Mouse (Mus musculus): ENCODE measurements around the gene Dapl1.

Gene Dapl1

DNA sequence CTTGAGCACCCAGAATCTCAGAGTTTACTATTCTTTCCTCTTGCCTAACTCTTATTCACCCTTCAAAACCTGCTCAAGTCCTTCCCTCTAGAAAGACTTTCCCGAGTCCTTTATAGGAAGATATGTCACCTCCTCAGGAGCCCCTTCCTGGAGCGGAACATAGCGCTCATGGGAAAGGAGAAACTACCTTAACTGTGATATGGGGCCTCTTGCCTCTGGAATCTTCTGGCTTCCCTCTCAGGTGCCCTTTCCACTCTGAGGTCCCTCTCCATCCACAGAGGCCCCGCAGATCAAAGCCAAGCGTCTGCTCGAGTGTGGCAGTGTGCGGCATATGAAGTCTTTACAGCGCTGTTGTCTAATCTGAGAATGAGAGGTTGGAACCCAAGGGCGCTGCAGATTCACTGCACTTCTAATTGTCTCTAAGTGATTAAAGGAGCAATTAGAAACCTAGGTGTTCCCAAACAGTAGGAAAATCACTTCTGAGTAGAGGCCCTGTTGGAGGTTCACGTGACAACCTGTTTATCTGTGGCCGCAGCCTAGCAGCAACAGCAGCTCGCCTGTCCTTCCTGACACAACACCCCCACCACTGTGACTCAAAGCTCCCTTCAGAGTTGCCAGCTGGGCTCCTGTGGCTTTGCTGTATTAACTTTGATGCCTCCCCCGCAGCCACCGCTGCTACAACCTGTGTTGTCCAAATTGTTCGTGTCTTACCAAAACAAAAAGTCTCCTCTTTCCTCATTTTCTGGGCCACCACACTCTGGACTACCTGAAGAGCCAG, 49.7 kb downstream of the Dapl1 start:
- in situ Hi-C loops (cut with MboI, MseI): no loop called here

DNA sequence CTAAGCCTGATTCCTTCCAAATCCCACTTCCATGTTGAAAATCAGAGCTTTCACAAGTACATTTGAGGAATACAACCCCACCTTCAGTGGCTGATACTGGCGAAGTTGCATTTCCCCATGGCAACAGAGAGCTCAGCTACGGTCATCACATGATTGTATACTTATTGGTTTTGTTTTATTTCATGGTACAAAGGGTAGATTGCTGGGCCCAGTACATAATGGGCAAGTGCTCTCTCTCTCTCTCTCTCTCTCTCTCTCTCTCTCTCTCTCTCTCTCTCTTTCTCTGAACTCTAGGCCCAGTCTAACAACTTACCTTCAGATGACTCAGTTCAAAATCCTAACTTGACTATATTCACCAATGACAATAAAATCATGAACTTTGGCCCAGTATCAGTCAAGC, 52.5 kb downstream of the Dapl1 start:
- in situ Hi-C loops (cut with MboI, MseI): no loop called here

DNA sequence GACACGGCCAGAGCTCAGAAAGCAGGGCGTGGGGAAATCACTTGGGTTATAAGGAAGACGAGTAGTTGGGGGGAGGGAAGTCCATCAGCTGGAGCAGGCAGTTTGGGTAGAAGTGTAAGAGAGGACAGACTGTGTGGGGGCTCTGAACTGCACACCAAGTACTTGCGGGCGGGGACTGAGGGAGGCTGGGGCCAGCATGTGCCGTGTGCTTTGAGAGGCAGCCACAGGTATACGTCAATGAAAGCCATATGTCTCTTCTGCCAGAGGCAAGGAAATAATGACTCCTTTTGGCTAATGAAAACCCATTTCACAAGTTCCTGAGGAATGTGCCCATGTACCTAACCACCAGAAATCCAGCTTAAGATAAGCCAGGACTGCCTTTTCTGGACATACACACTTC, 53.6 kb downstream of the Dapl1 start:
- in situ Hi-C loops (cut with MboI, MseI): no loop called here

DNA sequence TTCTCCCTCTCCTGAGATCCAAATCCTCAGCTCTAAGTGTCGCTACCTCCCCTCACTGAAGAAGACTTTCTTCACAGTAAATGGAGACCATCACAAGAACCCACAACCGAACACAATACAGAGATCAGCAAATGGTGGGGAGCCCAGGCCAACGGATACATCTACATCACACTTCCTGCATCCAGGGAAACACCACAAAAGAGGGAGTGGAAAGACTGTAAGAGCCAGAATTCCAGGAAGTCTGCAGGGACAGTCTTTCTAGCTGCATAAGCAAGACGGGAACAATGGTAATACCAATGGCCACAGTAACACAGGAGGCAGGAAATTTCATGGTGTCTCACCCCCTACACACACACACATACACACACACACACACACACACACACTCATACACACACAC, 55.3 kb downstream of the Dapl1 start:
- in situ Hi-C loops (cut with MboI, MseI): no loop called here

DNA sequence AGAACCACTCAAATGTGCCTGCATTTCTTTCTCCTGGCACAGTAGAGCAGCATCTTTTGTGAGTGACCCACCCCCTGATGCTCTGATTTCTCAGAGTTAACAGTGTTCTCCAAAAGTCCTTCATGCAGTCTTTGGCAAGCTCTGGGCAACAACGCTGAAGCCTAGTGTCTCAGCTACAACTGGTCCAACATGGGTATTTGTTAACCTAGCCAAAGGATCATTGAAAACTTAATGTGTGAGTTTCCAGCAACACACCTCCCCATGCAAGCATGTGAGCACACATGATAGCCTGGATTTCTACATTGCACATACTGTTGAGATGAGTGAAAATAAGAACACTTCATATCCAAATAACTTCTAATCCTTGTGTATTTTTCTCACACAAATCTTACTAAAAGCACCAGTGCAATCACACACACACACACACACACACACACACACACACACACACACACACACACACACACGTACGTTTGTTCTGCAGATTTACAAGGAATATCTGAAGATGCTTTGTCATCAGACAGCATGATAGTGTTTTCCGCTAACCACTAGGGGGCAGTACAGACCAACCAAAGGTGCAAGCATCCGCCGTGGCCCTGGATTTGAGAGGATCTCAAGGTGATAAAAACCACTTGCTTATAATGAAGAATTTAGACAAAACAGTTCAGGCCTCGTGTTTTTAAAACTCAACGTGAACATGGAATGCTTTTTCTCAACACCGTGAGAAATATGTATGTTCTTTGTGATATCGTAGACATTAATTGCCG, 56.9 kb downstream of the Dapl1 start:
- in situ Hi-C loops (cut with MboI, MseI): no loop called here

DNA sequence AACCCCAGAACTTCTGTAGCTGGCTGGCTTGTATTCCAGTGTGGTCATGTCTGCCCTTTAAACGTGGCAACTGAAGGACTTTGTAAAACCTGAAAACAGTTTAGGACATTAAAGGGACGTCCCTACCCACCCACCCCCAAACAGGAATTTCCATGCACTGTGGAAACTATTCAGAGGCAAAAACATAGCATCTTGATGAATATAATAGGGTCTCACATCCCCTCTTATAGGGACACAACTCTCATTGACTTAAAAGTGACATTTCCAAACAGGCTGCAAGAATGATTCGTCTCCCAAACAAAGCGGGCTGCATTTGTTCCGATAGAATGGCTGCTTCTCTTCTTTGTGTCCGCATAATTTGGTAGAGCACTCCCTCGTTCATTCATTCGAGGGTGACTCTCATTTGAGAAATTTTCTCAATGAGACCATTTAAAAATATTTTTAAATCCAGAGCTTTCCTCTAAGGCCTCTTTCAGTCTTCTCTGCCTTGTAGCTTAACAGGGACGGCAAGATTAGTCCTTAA, 59.2 kb downstream of the Dapl1 start:
- in situ Hi-C loops (cut with MboI, MseI): no loop called here

- in situ Hi-C loops (cut with MboI, MseI): no loop called here
Measured at GRCm38 (mm10) chr2:59544237-59544909, 59.9 kb downstream of the Dapl1 start.

GRCm38 (mm10) chr2:59545001-59545400, 60.5 kb downstream of the Dapl1 start:
- in situ Hi-C loops (cut with MboI, MseI): no loop called here

GRCm38 (mm10) chr2:59547369-59548099, 63.1 kb downstream of the Dapl1 start:
- in situ Hi-C loops (cut with MboI, MseI): no loop called here

DNA sequence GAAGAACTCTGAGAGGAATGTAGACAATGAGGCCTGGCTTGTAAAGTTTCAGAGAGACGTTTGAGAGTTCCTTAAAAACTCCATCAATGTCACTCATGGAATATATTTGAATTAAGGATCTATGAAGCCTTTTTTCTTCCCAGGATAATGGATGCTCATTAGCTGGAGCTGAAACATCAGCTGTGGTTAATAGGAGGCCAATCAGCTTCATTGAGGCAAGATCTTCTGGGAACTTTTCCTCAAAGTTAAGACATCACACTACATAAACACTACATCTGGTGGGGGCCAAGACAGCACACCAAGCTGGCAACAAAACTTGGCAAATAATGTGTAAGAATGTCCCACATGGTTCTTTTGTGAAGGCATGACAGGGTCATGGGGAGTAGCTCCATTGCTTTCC, 68.3 kb downstream of the Dapl1 start:
- in situ Hi-C loops (cut with MboI, MseI): loop anchor here (10.0 kb wide), 1 partner anchor 182 kb away; no protein-coding TSS in a partner anchor

DNA sequence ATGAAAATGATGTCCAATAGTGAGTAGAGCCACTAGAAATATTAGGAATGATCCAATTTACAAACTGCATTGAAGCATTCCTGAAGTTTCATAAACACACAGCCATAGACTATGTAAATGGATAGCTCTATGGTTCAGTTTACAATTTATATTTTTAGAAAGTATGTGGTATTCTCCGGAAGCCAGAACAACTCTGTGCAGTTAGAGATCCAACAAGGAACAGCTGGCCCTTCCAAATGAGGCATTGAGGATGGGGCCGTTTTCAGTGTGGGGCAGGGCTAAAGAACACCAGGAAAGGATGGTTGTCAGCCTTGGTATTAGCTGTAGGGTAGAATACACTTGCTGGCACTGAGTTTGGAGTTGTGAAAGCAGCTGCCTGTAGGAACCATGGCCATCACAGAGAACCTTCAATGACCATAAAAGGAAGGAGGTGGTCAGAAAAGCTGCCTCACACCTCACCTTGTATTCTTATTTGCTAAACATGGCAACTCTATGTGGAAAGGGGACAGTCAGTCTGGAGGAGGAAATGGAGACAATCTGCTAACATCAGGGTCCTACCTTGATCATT, 70.0 kb downstream of the Dapl1 start:
- in situ Hi-C loops (cut with MboI, MseI): loop anchor here (10.0 kb wide), 1 partner anchor 180 kb away; no protein-coding TSS in a partner anchor

All from T-helper 2 cell (primary cell).